Mouse (Mus musculus) MEL (cell line): ENCODE measurements around the gene Slc35f6. TPM values are rescaled to one million over a fixed set of nuclear protein-coding genes. Genes with fewer than 3 reads are reported as not detected.

Experiments
- DNase-seq: peaks from one replicate; pipeline ENCODE4 v3.0.0; 2011; ENCODE audit warnings: low read depth, low spot score
- H3K27ac ChIP-seq: 2 replicates; pipeline ENCODE4 v1.5.1; 2012; ENCODE audit warnings: low read depth, mild to moderate bottlenecking, control low read depth, low read length, moderate library complexity; ENCODE audit not compliant: control insufficient read depth
- H3K27me3 ChIP-seq, 2 experiments: fragments of 150-350 bp in 1 of 2; sonication (generic) in 1 of 2; 2 replicates each; pipeline ENCODE4 v1.6.1; 2012; ENCODE audit warnings: low read length in 2 of 2, mild to moderate bottlenecking in 2 of 2, improper control_type of control experiment in 1 of 2, moderate library complexity in 1 of 2; ENCODE audit not compliant: insufficient read depth in 2 of 2, control insufficient read depth in 1 of 2
- H3K36me3 ChIP-seq, 2 experiments: 2 replicates each; pipeline ENCODE4 v1.6.1; 2012 to 2014; ENCODE audit warnings: low read length in 2 of 2, improper control_type of control experiment in 1 of 2, inconsistent platforms in 1 of 2, mild to moderate bottlenecking in 1 of 2; ENCODE audit not compliant: insufficient read depth in 2 of 2, control insufficient read depth in 1 of 2
- H3K4me1 ChIP-seq, 2 experiments: fragments of 150-350 bp in 1 of 2; sonication (generic) in 1 of 2; 2 replicates each; pipeline ENCODE4 v1.6.1; 2012; ENCODE audit warnings: low read length in 2 of 2, improper control_type of control experiment in 1 of 2, mild to moderate bottlenecking in 1 of 2; ENCODE audit not compliant: insufficient read depth in 2 of 2, control insufficient read depth in 1 of 2
- H3K4me3 ChIP-seq, 2 experiments: fragments of 150-350 bp in 1 of 2; sonication (generic) in 1 of 2; 2 replicates each; pipeline ENCODE4 v1.5.1; 2012; ENCODE audit warnings: low read depth in 2 of 2, low read length in 2 of 2, mild to moderate bottlenecking in 2 of 2, moderate library complexity in 2 of 2, control low read depth in 1 of 2, improper control_type of control experiment in 1 of 2; ENCODE audit not compliant: control insufficient read depth in 1 of 2, insufficient read depth in 1 of 2
- H3K79me2 ChIP-seq: 2 replicates; pipeline ENCODE4 v1.6.1; 2012; ENCODE audit warnings: mild to moderate bottlenecking, low read length, moderate library complexity; ENCODE audit not compliant: control insufficient read depth, poor library complexity, insufficient read depth
- H3K9ac ChIP-seq: 2 replicates; pipeline ENCODE4 v1.6.1; 2012; ENCODE audit warnings: low read depth, mild to moderate bottlenecking, control low read depth, low read length, moderate library complexity; ENCODE audit not compliant: control insufficient read depth, poor library complexity, severe bottlenecking
- H3K9me3 ChIP-seq: fragments of 150-350 bp; sonication (generic); replicated peaks from 2 replicates; pipeline ENCODE4 v1.6.1; 2012; ENCODE audit warnings: mild to moderate bottlenecking, low read length, improper control_type of control experiment, moderate library complexity; ENCODE audit not compliant: insufficient read depth
- E2F4 ChIP-seq: IDR thresholded peaks from 2 replicates; pipeline ENCODE4 v1.6.1; 2011; ENCODE audit warnings: low read depth, low read length, improper control_type of control experiment, borderline replicate concordance
- ETS1 ChIP-seq: IDR thresholded peaks from 2 replicates; pipeline ENCODE4 v1.6.1; 2012; ENCODE audit warnings: low read depth, mild to moderate bottlenecking, inconsistent platforms, low read length, improper control_type of control experiment, moderate library complexity
- GATA1 ChIP-seq: IDR thresholded peaks from 2 replicates; pipeline ENCODE4 v1.6.1; 2011; ENCODE audit warnings: low read depth, low read length, improper control_type of control experiment
- HCFC1 ChIP-seq: IDR thresholded peaks from 2 replicates; pipeline ENCODE4 v1.6.1; 2012; ENCODE audit warnings: low read depth, mild to moderate bottlenecking, inconsistent platforms, low read length, improper control_type of control experiment, moderate library complexity
- JUND ChIP-seq: IDR thresholded peaks from 2 replicates; pipeline ENCODE4 v1.6.1; 2011; ENCODE audit warnings: low read depth, mild to moderate bottlenecking, improper control_type of control experiment, low read length
- KAT2A ChIP-seq: conservative IDR thresholded peaks from 2 replicates; pipeline ENCODE4 v1.6.1; 2012; ENCODE audit warnings: low read depth, low read length, improper control_type of control experiment, inconsistent platforms
- MAZ ChIP-seq: IDR thresholded peaks from 2 replicates; pipeline ENCODE4 v1.6.1; 2012; ENCODE audit warnings: low read depth, mild to moderate bottlenecking, inconsistent platforms, low read length, improper control_type of control experiment
- MYB ChIP-seq: IDR thresholded peaks from 2 replicates; pipeline ENCODE4 v1.6.1; 2011; ENCODE audit warnings: mild to moderate bottlenecking, low read depth, low read length, improper control_type of control experiment
- NELFE ChIP-seq: IDR thresholded peaks from 2 replicates; pipeline ENCODE4 v1.6.1; 2011; ENCODE audit warnings: low read depth, low read length, improper control_type of control experiment
- NRF1 ChIP-seq: IDR thresholded peaks from 2 replicates; pipeline ENCODE4 v1.6.1; 2014; ENCODE audit warnings: low read depth, mild to moderate bottlenecking, inconsistent platforms, low read length, improper control_type of control experiment, moderate library complexity; ENCODE audit not compliant: poor library complexity, insufficient read depth, severe bottlenecking
- POLR2A ChIP-seq, 2 experiments: IDR thresholded peaks; 2 replicates each; pipeline ENCODE4 v1.6.1; 2011 to 2012; ENCODE audit warnings: low read length in 2 of 2, mild to moderate bottlenecking in 2 of 2, control low read depth in 1 of 2, improper control_type of control experiment in 1 of 2, low read depth in 1 of 2, moderate library complexity in 1 of 2; ENCODE audit not compliant: control insufficient read depth in 1 of 2, insufficient read depth in 1 of 2, poor library complexity in 1 of 2
- POLR2AphosphoS2 ChIP-seq: IDR thresholded peaks from 2 replicates; pipeline ENCODE4 v1.6.1; 2011; ENCODE audit warnings: low read length, improper control_type of control experiment
- RCOR1 ChIP-seq: IDR thresholded peaks from 2 replicates; pipeline ENCODE4 v1.6.1; 2012; ENCODE audit warnings: low read depth, mild to moderate bottlenecking, inconsistent platforms, low read length, improper control_type of control experiment
- TAL1 ChIP-seq: IDR thresholded peaks from 2 replicates; pipeline ENCODE4 v1.6.1; 2012; ENCODE audit warnings: mild to moderate bottlenecking, inconsistent platforms, low read length, moderate library complexity, mixed read lengths
- TCF12 ChIP-seq: IDR thresholded peaks from 2 replicates; pipeline ENCODE4 v1.6.1; 2014; ENCODE audit warnings: low read depth, mild to moderate bottlenecking, inconsistent platforms, low read length, improper control_type of control experiment, moderate library complexity
- UBTF ChIP-seq: IDR thresholded peaks from 2 replicates; pipeline ENCODE4 v1.6.1; 2012; ENCODE audit warnings: low read depth, mild to moderate bottlenecking, inconsistent platforms, low read length, improper control_type of control experiment, moderate library complexity, borderline replicate concordance; ENCODE audit not compliant: insufficient read depth
- USF1 ChIP-seq: IDR thresholded peaks from 2 replicates; pipeline ENCODE4 v1.6.1; 2014; ENCODE audit warnings: low read depth, mild to moderate bottlenecking, inconsistent platforms, low read length, improper control_type of control experiment, moderate library complexity
- ZC3H11A ChIP-seq: IDR thresholded peaks from 2 replicates; pipeline ENCODE4 v1.6.1; 2012; ENCODE audit warnings: low read depth, mild to moderate bottlenecking, inconsistent platforms, low read length, improper control_type of control experiment
- ZKSCAN1 ChIP-seq: IDR thresholded peaks from 2 replicates; pipeline ENCODE4 v1.6.1; 2012; ENCODE audit warnings: low read depth, mild to moderate bottlenecking, inconsistent platforms, low read length, improper control_type of control experiment, moderate library complexity
- polyA plus RNA-seq, 2 experiments: library from polyadenylated mRNA; stranded (reverse) in 1 of 2; unstranded in 1 of 2; fragments of >175 nt in 1 of 2; fragments of >200 nt in 1 of 2; gene quantifications; 2 replicates each; pipeline versions ENCODE4 v1.2.1 to v1.2.4; 2012; ENCODE audit warnings: low replicate concordance in 2 of 2, low read depth in 1 of 2; ENCODE audit not compliant: insufficient read length in 2 of 2, insufficient read depth in 1 of 2, missing spikeins in 1 of 2
- total RNA-seq: library from RNA; depleted of rRNA; stranded (reverse); fragments of 300-350 nt; gene quantifications from 2 replicates; pipeline ENCODE4 v1.2.3, GENCODE M21; 2012

Gene Slc35f6
- total and polyA plus RNA-seq, 3 experiments: 18.0 to 32.4 TPM; not detected in 1

DNA sequence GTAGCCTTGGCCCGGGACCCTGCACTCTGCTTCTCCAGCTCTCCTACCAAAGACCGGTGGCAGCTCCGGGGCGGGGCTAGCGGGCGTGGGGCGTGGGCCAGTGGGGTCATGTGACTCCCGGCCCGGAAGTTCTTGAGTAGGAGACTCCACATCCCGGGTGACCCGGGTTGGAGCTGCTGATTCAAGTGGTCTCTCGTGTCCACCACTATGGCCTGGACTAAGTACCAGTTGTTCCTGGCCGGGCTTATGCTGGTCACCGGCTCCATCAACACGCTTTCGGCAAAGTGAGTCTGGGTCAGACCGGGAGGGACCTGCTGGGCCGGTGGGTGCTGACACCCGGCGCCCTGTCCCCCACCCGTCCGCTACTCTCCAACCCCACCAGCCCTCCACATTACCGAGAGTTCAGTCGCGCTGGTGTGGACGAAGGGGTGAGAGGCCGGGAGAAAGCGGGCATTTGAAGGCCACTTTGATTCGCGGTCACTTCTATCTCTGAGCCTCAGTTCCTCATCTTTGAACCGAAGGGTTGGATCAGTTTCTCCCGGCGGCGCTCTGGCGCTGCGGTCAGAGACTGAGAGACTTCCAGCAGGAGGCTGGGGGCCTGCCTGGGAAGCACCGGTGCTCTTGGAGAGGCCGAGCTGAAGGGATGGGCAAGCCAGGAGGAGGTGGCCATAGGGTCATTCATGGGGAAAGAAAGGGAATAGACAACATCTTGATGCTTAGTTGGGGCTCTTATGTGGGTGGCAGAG, at the start of gene Slc35f6 (continued):
- no peak for TF ChIP-seq TCF12
- peak; percentile 99 for TF ChIP-seq USF1
- no peak for TF ChIP-seq ZC3H11A
- 0 out of 2 replicates have a peak, but pooled peaks have one; percentile 23 for TF ChIP-seq MAZ

DNA sequence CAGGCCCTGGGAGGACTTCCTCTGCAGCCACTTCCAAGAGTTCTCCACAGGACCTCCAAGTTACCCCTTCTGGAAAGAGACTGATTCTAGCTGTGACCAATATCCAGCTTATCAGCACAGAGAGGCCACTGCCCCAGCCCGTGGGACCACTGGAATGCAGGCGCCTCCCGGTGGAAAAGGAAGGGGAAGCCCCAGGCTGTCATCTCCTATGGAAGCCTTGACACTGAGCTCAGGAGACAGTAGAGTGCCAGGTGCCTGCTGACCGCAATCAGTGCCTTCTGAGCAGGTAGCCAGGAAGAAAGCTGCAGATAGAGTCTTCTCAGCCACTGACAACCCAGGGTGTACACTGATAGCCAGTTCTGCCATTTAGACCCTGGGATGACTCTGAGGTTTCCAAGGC, 46.3 kb upstream of the Slc35f6 start:
- Histone ChIP-seq H3K36me3 (no peaks in the 10 kb centered on the region), H3K79me2 (no peaks in the 10 kb centered on the region), H3K4me3 (no peak overlapping the region)
- no peak for TF ChIP-seq JUND
- TF ChIP-seq, all 39 proteins: peak for 0
- Histone ChIP-seq H3K9me3 (no peaks in the 10 kb centered on the region), H3K9ac (no peak overlapping the region), H3K27ac (no peak overlapping the region), H3K27me3 (peaks cover 36 to 50% of the 10 kb centered on the region in 2 experiments), H3K4me1 (no peaks in the 10 kb centered on the region)
- DNase-seq: no peak

GRCm38 (mm10) chr5:30603255-30603654, 44.5 kb upstream of the Slc35f6 start:
- Histone ChIP-seq H3K79me2 (no peaks in the 10 kb centered on the region), H3K36me3 (no peaks in the 10 kb centered on the region), H3K9me3 (no peaks in the 10 kb centered on the region), H3K9ac (no peak overlapping the region), H3K27ac (no peak overlapping the region), H3K4me1 (no peaks in the 10 kb centered on the region)
- DNase-seq: no peak
- TF ChIP-seq RCOR1 (no peak), HCFC1 (no peak), NRF1 (no peak), USF1 (no peak), MAZ (no peak), ZC3H11A (no peak), TCF12 (no peak), MYB (no peak), ZKSCAN1 (no peak), NELFE (no peak), E2F4 (no peak), UBTF (no peak), KAT2A (no peak), POLR2AphosphoS2 (no peak), POLR2A (IDR thresholded peaks at IDR 0.05; ENCODE audit: control insufficient read depth in 1 of 2, insufficient read depth in 1 of 2, low read depth in 1 of 2, low read length in 2 of 2, poor library complexity in 1 of 2) (no peak), JUND (no peak), GATA1 (no peak), TAL1 (no peak), ETS1 (no peak)
- TF ChIP-seq, all 39 proteins: peak for 0
- no peak overlapping the region for H3K4me3 ChIP-seq
- peaks cover 33 to 39% of the 10 kb centered on the region in 2 experiments for H3K27me3 ChIP-seq
